Comparison of ENCODE assay signal across 7 mouse cellular contexts in the genomic region with DNA sequence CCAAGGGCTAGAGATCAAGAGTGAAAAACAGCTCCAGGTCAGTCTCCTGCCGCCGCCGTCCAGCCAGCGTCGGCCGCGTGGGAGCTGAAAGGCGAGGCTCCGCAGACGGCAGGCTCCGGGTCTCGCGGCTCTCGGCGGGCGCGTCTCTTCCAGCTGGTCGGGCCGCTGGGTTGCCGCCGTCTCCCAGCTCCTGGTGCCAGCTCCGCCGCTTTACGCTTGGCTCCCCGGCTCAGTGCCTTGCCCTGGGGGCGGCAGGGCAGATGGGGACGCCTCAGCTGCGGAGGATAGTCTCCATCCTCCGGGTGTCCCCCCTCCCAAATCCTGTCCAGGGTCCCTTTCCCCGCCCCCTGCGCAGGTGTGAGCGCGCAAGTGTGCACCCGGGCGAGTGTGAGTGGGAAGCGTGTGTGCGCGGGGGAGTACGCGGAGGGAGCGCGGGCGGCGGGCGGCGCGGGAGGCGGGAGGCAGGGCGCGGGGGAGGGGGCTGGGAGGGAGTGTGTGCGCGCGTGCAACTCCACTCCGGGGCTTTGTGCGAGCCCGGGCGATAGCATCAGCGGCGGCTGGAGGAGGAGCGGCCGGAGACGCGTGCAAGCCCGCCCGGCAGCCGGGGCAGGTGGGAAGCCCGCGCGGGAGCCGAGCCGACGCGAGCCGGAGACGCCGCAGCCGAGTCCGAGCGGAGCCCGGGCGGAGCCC. TPM values are rescaled to one million over a fixed set of nuclear protein-coding genes. Genes with fewer than 3 reads are reported as not detected.
A peak's percentile ranks its signal among the peaks of the same experiment; 100 is the strongest.
DNase-seq lines count a peak whose midpoint lies in the region; ATAC-seq and TF ChIP-seq lines count a peak whose summit lies in the region.

No protein-coding gene starts in this region.

- WGBS in kidney, embryonic 16.5 days: under 1% methylated on average over 44 of the region's 81 CpGs
- WGBS in forebrain, embryonic 13.5 days: under 1% methylated on average over 61 of the region's 81 CpGs
- WGBS in olfactory bulb, adult 2 months: under 1% methylated on average over 81 of the region's 81 CpGs

- TF ChIP-seq POLR2A in olfactory bulb, adult 2 months (IDR thresholded peaks at IDR 0.05; ENCODE audit: insufficient read depth, low read depth, low read length): 0 out of 2 replicates have a peak, but pooled peaks have one; percentile 18

- ATAC-seq in kidney, embryonic 16.5 days (ENCODE audit: low FRiP score, low TSS enrichment): peak; percentile 49; the same call in 1 of the 2 replicates
- ATAC-seq in forebrain, embryonic 13.5 days: peak; percentile 66
- no peak for ATAC-seq in monocyte, adult 5-6 weeks (replicated peaks; ENCODE audit: insufficient number of reproducible peaks, low FRiP score, low TSS enrichment, poor library complexity, severe bottlenecking)

- peak overlapping the region; percentile 61 for H3K4me2 ChIP-seq in kidney, embryonic 16.5 days (replicated peaks; ENCODE audit: low read depth, low read length)
- H3K4me2 ChIP-seq in forebrain, embryonic 13.5 days: peak overlapping the region; percentile 72

- TF ChIP-seq CTCF in olfactory bulb, adult 2 months (IDR thresholded peaks at IDR 0.05; ENCODE audit: insufficient read depth, low read depth, low read length): no peak

- no peak for DNase-seq in kidney, postnatal 36 days
- peak; percentile 64 for DNase-seq in brain, adult 2 months (ENCODE audit: low read depth, low spot score)
- peak; percentile 62 to 65 for DNase-seq in left cerebral cortex, postnatal 14 days (ENCODE audit: low spot score in 2 of 2)

- H3K9ac ChIP-seq in kidney, embryonic 16.5 days (replicated peaks; ENCODE audit: low read length): no peak overlapping the region
- peak overlapping the region; percentile 83 for H3K9ac ChIP-seq in forebrain, embryonic 13.5 days

- peaks cover 23% of the 10 kb centered on the region for H3K4me1 ChIP-seq in kidney, embryonic 16.5 days (ENCODE audit: insufficient read depth, low read length)
- peaks cover 100% of the 10 kb centered on the region for H3K4me1 ChIP-seq in forebrain, embryonic 13.5 days
- peaks cover 42% of the 10 kb centered on the region for H3K4me1 ChIP-seq in olfactory bulb, adult 2 months (ENCODE audit: control insufficient read depth, insufficient read depth, low read length)

- H3K9me3 ChIP-seq in kidney, embryonic 16.5 days (ENCODE audit: low read length): no peaks in the 10 kb centered on the region
- no peaks in the 10 kb centered on the region for H3K9me3 ChIP-seq in forebrain, embryonic 13.5 days (replicated peaks)

- peak overlapping the region; percentile 40 for H3K4me3 ChIP-seq in kidney, embryonic 16.5 days (ENCODE audit: low read length)
- peak overlapping the region; percentile 57 for H3K4me3 ChIP-seq in forebrain, embryonic 13.5 days
- H3K4me3 ChIP-seq in olfactory bulb, adult 2 months (ENCODE audit: insufficient read depth, low read depth, low read length): peak overlapping the region; percentile 54

- H3K27me3 ChIP-seq in kidney, embryonic 16.5 days (ENCODE audit: insufficient read depth, low read length): peaks cover 100% of the 10 kb centered on the region
- peaks cover 100% of the 10 kb centered on the region for H3K27me3 ChIP-seq in forebrain, embryonic 13.5 days

- H3K27ac ChIP-seq in kidney, embryonic 16.5 days (ENCODE audit: low read length): no peak overlapping the region
- peak overlapping the region; percentile 89 for H3K27ac ChIP-seq in forebrain, embryonic 13.5 days
- H3K27ac ChIP-seq in olfactory bulb, adult 2 months (ENCODE audit: insufficient read depth, low read depth, low read length): peak overlapping the region; percentile 74

- H3K36me3 ChIP-seq in kidney, embryonic 16.5 days (ENCODE audit: insufficient read depth, low read length): no peaks in the 10 kb centered on the region
- no peaks in the 10 kb centered on the region for H3K36me3 ChIP-seq in forebrain, embryonic 13.5 days (ENCODE audit: poor library complexity, severe bottlenecking)

- intact Hi-C loops in left cerebral cortex, postnatal 14 days (cut with DNase I): loop anchor here (5.0 kb wide), 2 partner anchors 212 to 452 kb away; no protein-coding TSS in a partner anchor

RNA-seq across cellular contexts. Expression of a gene that starts 0.5 kb away (rescaled TPM):
- polyA plus RNA-seq in kidney, embryonic 16.5 days (2015; fragmentation: Nextera tagmentation; extraction: Ambion mirVana): 0.11 and 0.12 TPM in 2 replicates
- polyA plus RNA-seq in forebrain, embryonic 13.5 days (2015; fragmentation: Nextera tagmentation; extraction: Ambion mirVana): 4.7 and 4.9 TPM in 2 replicates
- total RNA-seq in left cerebral cortex, postnatal 14 days (2021): 10 to 100 TPM; 47.3 to 51.5 TPM
- 45.0 TPM in 1 of 2 replicates, not detected in the other for polyA plus RNA-seq in olfactory bulb, adult 2 months (2012; ENCODE audit: insufficient read depth, insufficient read length, low replicate concordance, missing spikeins)
- total RNA-seq in monocyte, adult 5-6 weeks (2017): not detected in 3 replicates

Comparison
In these comparisons a context has a peak if more than half of its experiments do, and no peak if none do; other contexts are left out.
1. DNase-seq: peak in brain, adult 2 months (single experiment) and left cerebral cortex, postnatal 14 days (2 of 2); none in kidney, postnatal 36 days (0 of 2).
2. Peak in every context shown above with its lines, with median percentiles within 50 percentile points of each other: H3K4me3 ChIP-seq.